Mouse (Mus musculus): ENCODE results near the gene Edf1.

- TF ChIP-seq CTCF (IDR thresholded peaks at IDR 0.05) (no peak), POLR2A (IDR thresholded peaks at IDR 0.05; ENCODE audit: insufficient read depth, low read depth, low read length) (no peak; the same call in 1 of the 2 replicates), EP300 (IDR thresholded peaks at IDR 0.05; ENCODE audit: insufficient read depth, low read depth, low read length) (0 out of 2 replicates have a peak, but pooled peaks have one; percentile 30)
Measured at GRCm38 (mm10) chr2:25557964-25558360, 315 bp downstream of the Edf1 start.
